Mouse (Mus musculus): ENCODE measurements around the gene Elmo1. TPM values are rescaled to one million over a fixed set of nuclear protein-coding genes. Genes with fewer than 3 reads are reported as not detected.

Elmo1 gene
- total and polyA plus RNA-seq, 2 experiments from 2014 or later: 6.5 to 17.9 TPM

- Histone ChIP-seq H3K27me3 (ENCODE audit: control insufficient read depth, insufficient read depth, low read length) (no peaks in the 10 kb centered on the region), H3K4me3 (ENCODE audit: low read depth, low read length) (no peak overlapping the region), H3K4me2 (ENCODE audit: low read depth, low read length) (no peak overlapping the region), H3K9me3 (replicated peaks; ENCODE audit: control insufficient read depth, low read length) (no peaks in the 10 kb centered on the region), H3K9ac (replicated peaks; ENCODE audit: low read depth, low read length) (no peak overlapping the region), H3K4me1 (ENCODE audit: control insufficient read depth, insufficient read depth) (peaks cover 4% of the 10 kb centered on the region; the same call in 1 of the 2 replicates), H3K36me3 (replicated peaks; ENCODE audit: control insufficient read depth, insufficient read depth, low read length) (no peaks in the 10 kb centered on the region), H3K27ac (ENCODE audit: low read depth) (no peak overlapping the region)
- no peak for DNase-seq (ENCODE audit: low spot score)
- TF ChIP-seq CTCF (IDR thresholded peaks at IDR 0.05; ENCODE audit: low read depth) (no peak), EP300 (IDR thresholded peaks at IDR 0.05; ENCODE audit: low read depth) (no peak)
- no peak for ATAC-seq (ENCODE audit: insufficient read depth, low read depth)
- 18% methylated on average over 3 of the region's 3 CpGs for WGBS
Measured at GRCm38 (mm10) chr13:20138466-20138865, 48.1 kb downstream of the Elmo1 start.

- DNase-seq (ENCODE audit: low spot score): no peak
- Histone ChIP-seq H3K4me1 (ENCODE audit: control insufficient read depth, insufficient read depth) (peaks cover under 1% of the 10 kb centered on the region; the same call in 1 of the 2 replicates), H3K27me3 (ENCODE audit: control insufficient read depth, insufficient read depth, low read length) (no peaks in the 10 kb centered on the region), H3K36me3 (replicated peaks; ENCODE audit: control insufficient read depth, insufficient read depth, low read length) (no peaks in the 10 kb centered on the region), H3K4me2 (ENCODE audit: low read depth, low read length) (no peak overlapping the region), H3K4me3 (ENCODE audit: low read depth, low read length) (no peak overlapping the region), H3K9ac (replicated peaks; ENCODE audit: low read depth, low read length) (no peak overlapping the region), H3K27ac (ENCODE audit: low read depth) (no peak overlapping the region), H3K9me3 (replicated peaks; ENCODE audit: control insufficient read depth, low read length) (no peaks in the 10 kb centered on the region)
- TF ChIP-seq EP300 (IDR thresholded peaks at IDR 0.05; ENCODE audit: low read depth) (no peak), CTCF (IDR thresholded peaks at IDR 0.05; ENCODE audit: low read depth) (no peak)
- ATAC-seq (ENCODE audit: insufficient read depth, low read depth): no peak
- 56% methylated on average over 6 of the region's 6 CpGs for WGBS
Measured at GRCm38 (mm10) chr13:20139060-20139459, 48.7 kb downstream of the Elmo1 start.

GRCm38 (mm10) chr13:20139825-20140665 lies 49.6 kb downstream of the Elmo1 start:
- DNase-seq (ENCODE audit: low spot score) (no peak), ATAC-seq (ENCODE audit: insufficient read depth, low read depth) (no peak)
- TF ChIP-seq EP300 (IDR thresholded peaks at IDR 0.05; ENCODE audit: low read depth): no peak
- no peak for TF ChIP-seq CTCF (IDR thresholded peaks at IDR 0.05; ENCODE audit: low read depth)
- H3K4me3 ChIP-seq (ENCODE audit: low read depth, low read length): no peak overlapping the region
- H3K27ac ChIP-seq (ENCODE audit: low read depth): no peak overlapping the region
- no peaks in the 10 kb centered on the region; the same call in 1 of the 2 replicates for H3K4me1 ChIP-seq (ENCODE audit: control insufficient read depth, insufficient read depth)
- no peaks in the 10 kb centered on the region for H3K27me3 ChIP-seq (ENCODE audit: control insufficient read depth, insufficient read depth, low read length)
- H3K4me2 ChIP-seq (ENCODE audit: low read depth, low read length): no peak overlapping the region
- no peaks in the 10 kb centered on the region for H3K9me3 ChIP-seq (replicated peaks; ENCODE audit: control insufficient read depth, low read length)
- H3K36me3 ChIP-seq (replicated peaks; ENCODE audit: control insufficient read depth, insufficient read depth, low read length): no peaks in the 10 kb centered on the region
- no peak overlapping the region for H3K9ac ChIP-seq (replicated peaks; ENCODE audit: low read depth, low read length)
- WGBS: 64% methylated on average over 4 of the region's 4 CpGs

- H3K9ac ChIP-seq (replicated peaks; ENCODE audit: low read depth, low read length): no peak overlapping the region
- DNase-seq (ENCODE audit: low spot score): no peak
- no peak overlapping the region for H3K27ac ChIP-seq (ENCODE audit: low read depth)
- no peaks in the 10 kb centered on the region; the same call in 1 of the 2 replicates for H3K4me1 ChIP-seq (ENCODE audit: control insufficient read depth, insufficient read depth)
- H3K27me3 ChIP-seq (ENCODE audit: control insufficient read depth, insufficient read depth, low read length): no peaks in the 10 kb centered on the region
- no peaks in the 10 kb centered on the region for H3K36me3 ChIP-seq (replicated peaks; ENCODE audit: control insufficient read depth, insufficient read depth, low read length)
- no peak for ATAC-seq (ENCODE audit: insufficient read depth, low read depth)
- 50% methylated on average over 1 of the region's 1 CpGs for WGBS
- H3K9me3 ChIP-seq (replicated peaks; ENCODE audit: control insufficient read depth, low read length): no peaks in the 10 kb centered on the region
- H3K4me2 ChIP-seq (ENCODE audit: low read depth, low read length): no peak overlapping the region
- no peak for TF ChIP-seq EP300 (IDR thresholded peaks at IDR 0.05; ENCODE audit: low read depth)
- no peak for TF ChIP-seq CTCF (IDR thresholded peaks at IDR 0.05; ENCODE audit: low read depth)
- H3K4me3 ChIP-seq (ENCODE audit: low read depth, low read length): no peak overlapping the region
Measured at GRCm38 (mm10) chr13:20142637-20143036, 52.2 kb downstream of the Elmo1 start.

GRCm38 (mm10) chr13:20146848-20147247 lies 56.5 kb downstream of the Elmo1 start:
- DNase-seq (ENCODE audit: low spot score) (no peak), ATAC-seq (ENCODE audit: insufficient read depth, low read depth) (no peak)
- H3K4me1 ChIP-seq (ENCODE audit: control insufficient read depth, insufficient read depth): no peaks in the 10 kb centered on the region
- no peaks in the 10 kb centered on the region for H3K36me3 ChIP-seq (replicated peaks; ENCODE audit: control insufficient read depth, insufficient read depth, low read length)
- no peak overlapping the region for H3K4me2 ChIP-seq (ENCODE audit: low read depth, low read length)
- no peak overlapping the region for H3K27ac ChIP-seq (ENCODE audit: low read depth)
- no peak for TF ChIP-seq EP300 (IDR thresholded peaks at IDR 0.05; ENCODE audit: low read depth)
- H3K9me3 ChIP-seq (replicated peaks; ENCODE audit: control insufficient read depth, low read length): no peaks in the 10 kb centered on the region
- H3K27me3 ChIP-seq (ENCODE audit: control insufficient read depth, insufficient read depth, low read length): no peaks in the 10 kb centered on the region
- H3K4me3 ChIP-seq (ENCODE audit: low read depth, low read length): no peak overlapping the region
- no peak overlapping the region for H3K9ac ChIP-seq (replicated peaks; ENCODE audit: low read depth, low read length)
- WGBS: 85% methylated on average over 4 of the region's 4 CpGs
